Mouse (Mus musculus) thymus, adult 2 months (tissue): Measurements from ENCODE around the gene Krtap9-1.

Experiments used
- CTCF ChIP-seq: fragments of 200-500 bp; IDR thresholded peaks from 2 replicates; pipeline ENCODE4 v1.5.1; 2012; ENCODE audit warnings: mild to moderate bottlenecking, control low read depth, low read length, moderate library complexity, borderline replicate concordance; ENCODE audit not compliant: control insufficient read depth, poor library complexity, insufficient read depth; ENCODE audit errors: extremely low read depth
- POLR2A ChIP-seq: fragments of 200-500 bp; IDR thresholded peaks from 2 replicates; pipeline ENCODE4 v1.6.1; 2012; ENCODE audit warnings: mild to moderate bottlenecking, low read length, control low read depth, moderate library complexity; ENCODE audit not compliant: control insufficient read depth, poor library complexity, insufficient read depth; ENCODE audit errors: extremely low read depth

DNA sequence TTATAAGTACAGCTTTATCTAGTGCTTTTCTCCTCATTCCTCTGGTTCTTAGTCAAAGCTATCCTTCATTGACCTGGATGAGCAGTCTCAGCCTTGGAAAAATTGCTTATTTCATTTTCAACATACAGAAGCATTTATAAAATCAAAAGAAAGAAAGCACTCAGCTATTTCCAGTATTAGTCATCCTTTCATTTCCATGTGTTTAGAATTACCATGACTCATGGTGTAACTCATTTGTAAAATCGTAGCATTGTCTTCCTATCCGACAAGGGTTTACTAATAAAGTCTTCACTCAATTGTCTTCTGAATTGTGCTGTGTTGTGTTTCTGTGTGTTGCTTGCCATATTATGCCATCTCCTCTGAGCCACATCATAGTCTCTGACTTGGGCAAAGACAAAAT is 14.4 kb upstream of the Krtap9-1 start:
- TF ChIP-seq CTCF (no peak), POLR2A (no peak)
